Mouse (Mus musculus) leukemia stem cell, adult 10-12 weeks (primary cell): ENCODE measurements around the gene Vapb. TPM values are rescaled to one million over a fixed set of nuclear protein-coding genes. Genes with fewer than 3 reads are reported as not detected.

Source experiments
- polyA plus RNA-seq: library from polyadenylated mRNA; stranded (reverse); fragments of >175 nt; gene quantifications from 2 replicates; pipeline ENCODE4 v1.2.3, GENCODE M21; 2012; ENCODE audit warnings: low replicate concordance

Gene Vapb
- polyA plus RNA-seq = 10.8 and 13.2 TPM in 2 replicates

DNA sequence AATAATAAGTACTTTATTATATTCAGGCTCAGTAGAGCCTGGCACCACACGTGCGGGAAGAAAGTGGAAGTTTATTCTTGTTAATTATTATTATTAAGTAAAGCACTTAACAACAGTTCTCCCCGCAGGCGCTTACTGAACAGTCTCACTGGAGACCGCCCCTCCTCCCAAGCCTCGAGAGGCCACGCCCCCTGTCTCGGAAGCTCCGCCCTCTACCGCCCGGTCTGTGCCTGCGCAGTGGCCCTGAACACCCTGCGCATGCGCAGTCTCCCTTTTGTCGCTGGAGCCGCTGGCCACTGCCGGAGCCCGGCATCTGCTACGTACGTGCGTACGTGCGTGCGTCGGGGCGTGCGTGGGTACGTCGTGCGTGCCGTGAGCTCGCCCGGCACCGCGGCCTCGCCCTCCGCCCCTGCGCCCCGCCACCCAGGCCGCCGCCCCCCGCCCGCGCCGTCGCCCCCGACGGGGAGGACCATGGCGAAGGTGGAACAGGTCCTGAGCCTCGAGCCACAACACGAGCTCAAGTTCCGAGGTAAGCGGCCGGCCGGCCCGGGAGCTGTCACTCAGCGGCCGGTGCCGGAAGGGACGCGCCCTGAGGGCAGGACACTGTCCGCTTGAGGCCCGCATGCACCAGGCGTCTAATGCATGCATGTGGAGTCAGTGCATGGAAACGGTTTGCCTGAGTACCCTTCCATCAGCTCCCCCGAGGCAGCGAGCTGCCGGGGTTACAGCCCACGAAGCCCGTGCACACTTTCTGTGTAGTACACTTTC, at the start of gene Vapb:
Vapb (plus strand) TSS at position 290 of the 768 bp plus-strand sequence.

GRCm38 (mm10) chr2:173719115-173719514, 18.2 kb upstream of the Vapb start, which contains the start of gene 1700010B08Rik:
1700010B08Rik (plus strand) TSS chr2:173719415.

Other genes starting within 250 kb of the Vapb start
- not detected in 2 replicates for gene 1700021F07Rik, start 214.9 kb upstream of the Vapb start, polyA plus RNA-seq
- gene Ankrd60, start 159.1 kb upstream of the Vapb start, polyA plus RNA-seq = not detected in 2 replicates
- 19.2 and 44.7 TPM in 2 replicates for gene Rab22a, start 77.8 kb upstream of the Vapb start, polyA plus RNA-seq
- gene 1700010B08Rik, start 18.1 kb upstream of the Vapb start, polyA plus RNA-seq = not detected in 2 replicates